Mouse (Mus musculus) intestine, embryonic 15.5 days (tissue): Measurements from ENCODE around the gene Dsn1. TPM values are rescaled to one million over a fixed set of nuclear protein-coding genes. Genes with fewer than 3 reads are reported as not detected.

Experiments
- ATAC-seq: fragments of 200-750 bp; cut with Nextera tagmentation; 2 replicates; pipeline ENCODE4 v1.8.0; 2017; ENCODE audit warnings: moderate TSS enrichment, moderate library complexity
- H3K27ac ChIP-seq: fragments of 300-500 bp; sonication (generic); 2 replicates; pipeline ENCODE4 v1.5.1; 2015; ENCODE audit warnings: mild to moderate bottlenecking, inconsistent platforms
- H3K27me3 ChIP-seq: fragments of 300-500 bp; sonication (generic); replicated peaks from 2 replicates; pipeline ENCODE4 v1.6.1; 2015; ENCODE audit warnings: inconsistent platforms
- H3K36me3 ChIP-seq: fragments of 300-500 bp; sonication (generic); 2 replicates; pipeline ENCODE4 v1.6.1; 2015; ENCODE audit warnings: inconsistent platforms
- H3K4me1 ChIP-seq: fragments of 300-500 bp; sonication (generic); replicated peaks from 2 replicates; pipeline ENCODE4 v1.6.1; 2015; ENCODE audit warnings: inconsistent platforms
- H3K4me2 ChIP-seq: fragments of 300-500 bp; sonication (generic); replicated peaks from 2 replicates; pipeline ENCODE4 v1.6.1; 2015; ENCODE audit warnings: mild to moderate bottlenecking, inconsistent platforms
- H3K4me3 ChIP-seq: fragments of 300-500 bp; sonication (generic); replicated peaks from 2 replicates; pipeline ENCODE4 v1.5.1; 2015; ENCODE audit warnings: inconsistent platforms
- H3K9ac ChIP-seq: fragments of 300-500 bp; sonication (generic); 2 replicates; pipeline ENCODE4 v1.6.1; 2015; ENCODE audit warnings: inconsistent platforms
- H3K9me3 ChIP-seq: fragments of 300-500 bp; sonication (generic); 2 replicates; pipeline ENCODE4 v1.6.1; 2016; ENCODE audit warnings: inconsistent platforms
- WGBS: fragments of 180-500 bp; shearing (Covaris S2); methylation state at CpG from one replicate; pipeline ENCODE4 v1.1.7; 2015; 5-methylcytosine and 5-hydroxymethylcytosine counted together
- polyA plus RNA-seq: library from polyadenylated mRNA; unstranded; fragments of >200 nt; fragmentation: Nextera tagmentation; extraction: Ambion mirVana; gene quantifications from 2 replicates; pipeline ENCODE4 v1.2.1, GENCODE M21; 2015

The Dsn1 gene
- polyA plus RNA-seq, 1 experiment from 2014 or later, result 29.4 TPM

GRCm38 (mm10) chr2:156957035-156957434 lies 49.9 kb downstream of the Dsn1 start:
- ATAC-seq, result no peak
- Histone ChIP-seq H3K4me2 (no peak overlapping the region), H3K9me3 (no peaks in the 10 kb centered on the region), H3K27ac (no peak overlapping the region), H3K4me3 (no peak overlapping the region), H3K36me3 (no peaks in the 10 kb centered on the region), H3K27me3 (no peaks in the 10 kb centered on the region), H3K4me1 (no peaks in the 10 kb centered on the region), H3K9ac (no peak overlapping the region)
- 93% methylated on average over 2 of the region's 2 CpGs for WGBS

GRCm38 (mm10) chr2:156956306-156956705 lies 50.6 kb downstream of the Dsn1 start:
- Histone ChIP-seq H3K27ac (no peak overlapping the region), H3K4me2 (no peak overlapping the region), H3K9me3 (no peaks in the 10 kb centered on the region), H3K4me1 (no peaks in the 10 kb centered on the region), H3K4me3 (no peak overlapping the region), H3K36me3 (no peaks in the 10 kb centered on the region), H3K9ac (no peak overlapping the region), H3K27me3 (no peaks in the 10 kb centered on the region)
- ATAC-seq, result peak; percentile 41
- WGBS, result 67% methylated on average over 7 of the region's 7 CpGs

GRCm38 (mm10) chr2:156954463-156954862 lies 52.5 kb downstream of the Dsn1 start:
- H3K9me3 ChIP-seq, result no peaks in the 10 kb centered on the region
- no peak overlapping the region for H3K9ac ChIP-seq
- H3K36me3 ChIP-seq, result no peaks in the 10 kb centered on the region
- WGBS, result 89% methylated on average over 5 of the region's 5 CpGs
- no peaks in the 10 kb centered on the region for H3K27me3 ChIP-seq
- no peak for ATAC-seq
- no peak overlapping the region for H3K4me3 ChIP-seq
- H3K27ac ChIP-seq, result no peak overlapping the region
- H3K4me1 ChIP-seq, result no peaks in the 10 kb centered on the region
- H3K4me2 ChIP-seq, result no peak overlapping the region

GRCm38 (mm10) chr2:156951301-156952094 lies 55.5 kb downstream of the Dsn1 start:
- Histone ChIP-seq H3K27me3 (no peaks in the 10 kb centered on the region), H3K36me3 (no peaks in the 10 kb centered on the region), H3K9ac (no peak overlapping the region), H3K9me3 (no peaks in the 10 kb centered on the region), H3K4me1 (no peaks in the 10 kb centered on the region), H3K4me3 (no peak overlapping the region), H3K4me2 (no peak overlapping the region), H3K27ac (no peak overlapping the region)
- WGBS, result 74% methylated on average over 10 of the region's 10 CpGs
- peak; percentile 97 for ATAC-seq

GRCm38 (mm10) chr2:156950816-156951215 lies 56.1 kb downstream of the Dsn1 start:
- H3K36me3 ChIP-seq, result no peaks in the 10 kb centered on the region
- H3K9ac ChIP-seq, result no peak overlapping the region
- no peaks in the 10 kb centered on the region for H3K9me3 ChIP-seq
- H3K4me2 ChIP-seq, result no peak overlapping the region
- H3K4me1 ChIP-seq, result no peaks in the 10 kb centered on the region
- no peaks in the 10 kb centered on the region for H3K27me3 ChIP-seq
- H3K4me3 ChIP-seq, result no peak overlapping the region
- no peak for ATAC-seq
- H3K27ac ChIP-seq, result no peak overlapping the region
- 94% methylated on average over 3 of the region's 3 CpGs for WGBS

Other genes with a start within 250 kb of the Dsn1 start
- gene Myl9, start 231.7 kb downstream of the Dsn1 start, polyA plus RNA-seq, result 1,100 and 1,103 TPM in 2 replicates
- gene Tgif2, start 167.1 kb downstream of the Dsn1 start, polyA plus RNA-seq, result 34.3 and 38.3 TPM in 2 replicates
- 5.3 and 6.7 TPM in 2 replicates for gene 4930518I15Rik, start 149.2 kb downstream of the Dsn1 start, polyA plus RNA-seq
- 304 and 311 TPM in 2 replicates for gene Rab5if, start 144.0 kb downstream of the Dsn1 start, polyA plus RNA-seq
- gene Sla2, start 120.0 kb downstream of the Dsn1 start, polyA plus RNA-seq, result 0.53 and 0.66 TPM in 2 replicates
- gene Ndrg3, start 15.1 kb downstream of the Dsn1 start, polyA plus RNA-seq, result 41.7 and 42.9 TPM in 2 replicates
- gene Soga1, start 72.1 kb upstream of the Dsn1 start, polyA plus RNA-seq, result 2.0 and 2.3 TPM in 2 replicates
- not detected in 2 replicates for gene Tldc2, start 79.9 kb upstream of the Dsn1 start, polyA plus RNA-seq
- 23.5 and 23.7 TPM in 2 replicates for gene Samhd1, start 128.1 kb upstream of the Dsn1 start, polyA plus RNA-seq
- gene Rbl1, start 197.4 kb upstream of the Dsn1 start, polyA plus RNA-seq, result 19.5 and 23.3 TPM in 2 replicates